Mouse (Mus musculus) left cerebral cortex, adult 9 months (tissue): Measurements from ENCODE around the gene Gm44805.
A peak's percentile ranks its signal among the peaks of the same experiment; 100 is the strongest.

Experiments
- DNase-seq, 2 experiments: peaks; one replicate each; pipeline ENCODE4 v3.0.0; 2022; ENCODE audit warnings: low spot score in 2 of 2

Gene Gm44805

DNA sequence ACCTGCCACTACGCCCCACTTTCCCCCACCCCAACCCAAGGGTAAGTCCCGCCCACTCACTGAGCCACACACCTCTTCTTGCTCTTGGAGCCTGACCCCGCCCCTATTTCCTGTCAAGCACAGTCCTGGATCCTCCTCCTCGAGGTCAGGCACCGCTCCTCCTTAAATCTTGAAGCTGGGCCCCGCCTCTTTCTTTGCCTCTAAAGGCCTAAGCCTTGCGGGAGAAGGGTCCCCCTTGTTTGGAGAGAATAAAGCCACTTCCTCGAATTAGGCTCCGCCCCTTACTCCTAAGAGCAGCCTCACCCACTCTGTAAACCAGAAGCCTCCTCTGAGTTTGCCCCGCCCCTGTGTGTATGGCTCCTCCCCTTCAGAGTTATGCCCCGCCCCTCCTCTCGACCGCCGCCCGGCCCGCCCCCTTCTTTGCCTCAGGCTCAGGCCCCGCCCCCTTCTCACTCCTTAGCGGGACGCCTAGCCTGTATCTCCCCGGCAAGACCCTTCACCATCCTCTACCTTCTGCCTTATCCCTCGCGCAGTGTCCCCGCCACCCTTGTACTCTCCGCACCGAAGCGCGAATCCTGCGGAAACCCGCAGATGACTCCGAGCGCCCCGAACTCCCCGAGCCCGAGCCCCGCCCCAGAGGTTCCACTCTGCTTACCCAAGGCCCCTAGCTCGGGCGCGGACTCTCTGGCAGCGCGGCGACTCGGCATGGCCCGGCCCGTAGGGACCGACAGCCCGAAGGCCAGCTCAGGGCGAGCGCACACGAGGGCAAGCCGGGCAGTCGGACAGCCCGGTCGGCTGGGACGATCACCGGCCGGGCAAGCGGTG lies 52.5 kb downstream of the Gm44805 start:
- DNase-seq, result peak; percentile 87 to 88

DNA sequence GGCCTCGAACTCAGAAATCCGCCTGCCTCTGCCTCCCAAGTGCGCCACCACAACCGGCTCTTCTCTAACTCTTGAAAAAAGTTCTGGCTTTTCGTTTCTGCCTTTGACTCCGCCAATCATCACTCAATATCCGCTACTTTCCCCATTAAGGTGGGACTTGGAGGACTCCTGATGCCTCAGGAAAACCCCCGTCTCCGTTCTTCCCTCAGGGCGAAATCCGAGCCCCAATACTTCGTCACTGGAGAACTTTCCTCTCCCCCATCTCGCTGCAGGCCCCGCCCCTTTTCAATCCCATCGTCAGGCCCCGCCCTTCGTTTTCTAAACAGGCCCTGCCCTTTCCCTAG lies 53.1 kb downstream of the Gm44805 start:
- DNase-seq, result no peak

DNA sequence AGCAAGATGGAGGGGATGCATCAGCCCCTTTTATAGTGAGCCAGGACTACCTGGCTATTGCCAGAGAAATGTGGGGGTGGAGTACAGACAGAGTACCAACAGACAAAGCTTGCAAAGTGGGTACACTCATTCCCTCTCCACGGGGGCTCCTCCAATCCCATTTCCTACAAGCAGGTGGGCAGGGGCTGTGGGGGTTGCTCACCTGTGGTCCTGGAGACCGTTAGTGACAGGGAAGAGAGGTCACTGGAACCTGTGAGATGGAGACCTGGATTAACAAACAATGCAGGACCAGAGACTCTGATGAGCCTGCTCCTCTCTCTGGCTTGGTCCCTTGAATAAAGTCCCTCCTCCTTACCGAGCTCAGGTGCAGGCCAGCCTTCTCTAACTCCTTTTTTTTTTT lies 53.5 kb downstream of the Gm44805 start:
- no peak for DNase-seq

DNA sequence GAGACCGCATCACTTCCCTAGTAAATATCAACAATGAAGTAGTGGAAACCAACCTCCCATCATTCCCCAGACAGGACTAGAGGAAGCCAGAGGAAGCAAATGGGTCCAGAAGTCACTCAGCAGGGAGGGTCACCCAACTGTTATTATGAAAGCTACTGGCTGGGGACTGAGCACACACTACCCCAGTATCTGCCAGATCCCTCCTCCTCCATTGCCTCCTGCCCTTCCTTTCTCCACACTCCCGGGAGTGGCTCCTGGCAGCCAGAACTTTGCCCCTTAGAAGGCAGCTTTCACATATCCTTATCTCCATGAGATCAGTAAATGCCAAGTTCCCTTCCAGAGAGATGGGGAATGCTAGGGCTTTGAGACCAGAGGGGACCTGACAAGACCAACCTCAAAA lies 57.8 kb downstream of the Gm44805 start:
- DNase-seq, result no peak

DNA sequence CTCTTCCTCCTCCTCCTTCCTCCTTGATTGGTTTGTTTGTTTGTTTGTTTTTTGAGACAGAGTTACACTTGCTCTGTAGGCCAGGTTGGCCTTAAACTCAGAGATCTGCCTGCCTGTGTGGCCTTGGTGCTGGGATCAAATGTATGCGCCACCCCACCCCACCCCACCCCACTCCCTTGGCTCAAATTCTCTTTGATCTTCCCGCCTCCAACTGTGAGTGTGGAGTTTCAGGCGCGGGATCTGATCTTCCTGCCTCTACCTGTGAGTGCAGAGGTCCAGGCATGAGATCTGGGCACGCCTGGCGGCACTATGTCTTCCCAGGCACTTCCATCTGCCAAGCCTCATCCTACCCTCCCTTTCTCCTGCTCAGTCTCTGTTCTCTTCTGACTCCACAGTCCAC lies 59.0 kb downstream of the Gm44805 start:
- no peak for DNase-seq
